Mouse (Mus musculus): ENCODE results near the gene N4bp2l2. TPM values are rescaled to one million over a fixed set of nuclear protein-coding genes. Genes with fewer than 3 reads are reported as not detected.
"Not testable (repeated sequence)": the region's sequence is repeated elsewhere in the genome, so short reads cannot be mapped to it uniquely, and the experiment has no call there.

The N4bp2l2 gene
- total RNA-seq, 2 experiments from 2014 or later, result 71.8 to 72.8 TPM

GRCm38 (mm10) chr5:150659425-150659824 is 6.6 kb downstream of the N4bp2l2 start:
- intact Hi-C loops (cut with DNase I); DNase-seq (ENCODE audit: low spot score in 2 of 2): not testable (repeated sequence)

- no peak for DNase-seq (ENCODE audit: low spot score in 2 of 2)
- intact Hi-C loops (cut with DNase I), result no loop called here
Measured at GRCm38 (mm10) chr5:150654548-150654947, 11.4 kb downstream of the N4bp2l2 start.

DNA sequence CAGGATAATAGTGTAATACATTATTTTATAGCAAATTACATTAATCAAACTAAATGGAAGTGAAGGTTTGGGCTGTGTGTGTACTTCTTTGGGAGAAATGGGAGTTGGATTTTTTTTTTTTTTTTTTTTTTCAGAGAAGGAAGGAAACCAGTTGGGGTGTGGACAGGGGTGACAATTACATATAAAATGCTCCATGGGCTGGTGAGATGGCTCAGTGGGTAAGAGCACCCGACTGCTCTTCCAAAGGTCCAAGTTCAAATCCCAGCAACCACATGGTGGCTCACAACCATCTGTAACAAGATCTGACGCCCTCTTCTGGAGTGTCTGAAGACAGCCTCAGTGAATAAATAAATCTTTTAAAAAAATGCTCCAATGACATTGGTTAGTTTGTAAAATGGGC is 13.4 kb downstream of the N4bp2l2 start:
- DNase-seq (ENCODE audit: low spot score in 2 of 2), result no peak
- intact Hi-C loops (cut with DNase I), result no loop called here

- DNase-seq (ENCODE audit: low spot score in 2 of 2), result no peak
- intact Hi-C loops (cut with DNase I), result no loop called here
Measured at GRCm38 (mm10) chr5:150644926-150645325, 21.1 kb downstream of the N4bp2l2 start.

- intact Hi-C loops (cut with DNase I); DNase-seq (ENCODE audit: low spot score in 2 of 2): not testable (repeated sequence)
Measured at GRCm38 (mm10) chr5:150643390-150643789, 22.6 kb downstream of the N4bp2l2 start.

- intact Hi-C loops (cut with DNase I), result no loop called here
- DNase-seq (ENCODE audit: low spot score in 2 of 2), result no peak
Measured at GRCm38 (mm10) chr5:150641440-150641839, 24.5 kb downstream of the N4bp2l2 start.

- DNase-seq (ENCODE audit: low spot score in 2 of 2), result no peak
- intact Hi-C loops (cut with DNase I), result no loop called here
Measured at GRCm38 (mm10) chr5:150629692-150630091, 36.3 kb downstream of the N4bp2l2 start.

DNA sequence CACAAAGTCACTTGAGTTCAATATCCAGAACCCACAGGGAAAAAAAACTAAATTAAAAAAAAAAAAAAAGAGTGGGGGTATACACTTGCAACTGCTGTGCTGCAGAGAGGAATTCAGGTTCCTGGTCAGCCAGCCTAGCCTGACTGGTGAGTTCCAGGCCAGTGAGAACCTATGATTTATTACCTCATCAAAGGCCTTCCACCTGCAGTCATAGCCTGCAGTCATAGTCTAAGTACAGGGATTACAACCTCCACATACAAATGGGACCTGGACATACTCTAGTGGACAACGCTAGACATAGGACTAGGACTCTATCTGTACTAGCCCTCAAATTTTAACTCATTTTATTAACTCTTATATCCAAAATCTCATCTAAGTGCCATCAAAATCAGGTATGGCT is 36.7 kb downstream of the N4bp2l2 start:
- DNase-seq (ENCODE audit: low spot score in 2 of 2), result no peak

GRCm38 (mm10) chr5:150625528-150625927 is 40.5 kb downstream of the N4bp2l2 start:
- intact Hi-C loops (cut with DNase I), result no loop called here
- DNase-seq (ENCODE audit: low spot score in 2 of 2), result no peak

More for the DNA sequence above, 36.7 kb downstream of the N4bp2l2 start:
- intact Hi-C loops (cut with DNase I), result no loop called here

DNA sequence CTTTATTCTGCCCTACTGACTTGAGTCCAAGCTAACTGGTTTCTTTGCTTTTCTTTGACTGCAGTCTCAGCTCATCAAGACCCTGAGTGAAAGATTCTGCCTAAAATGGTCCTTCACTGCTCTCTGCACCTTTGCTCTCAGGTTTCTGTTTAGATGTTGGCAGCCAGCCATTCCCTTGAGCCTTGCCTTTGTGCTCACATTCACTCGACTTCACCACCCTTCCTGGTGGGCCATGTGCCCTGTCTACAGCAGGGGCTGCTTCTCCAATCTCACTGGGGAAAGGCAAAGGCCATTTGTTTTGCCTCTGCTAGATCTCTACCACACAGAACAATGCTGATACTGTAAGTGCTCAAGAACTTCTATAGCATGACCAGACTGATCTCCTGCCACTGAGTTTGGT is 43.2 kb downstream of the N4bp2l2 start:
- DNase-seq (ENCODE audit: low spot score in 2 of 2), result no peak
- intact Hi-C loops (cut with DNase I), result no loop called here

DNA sequence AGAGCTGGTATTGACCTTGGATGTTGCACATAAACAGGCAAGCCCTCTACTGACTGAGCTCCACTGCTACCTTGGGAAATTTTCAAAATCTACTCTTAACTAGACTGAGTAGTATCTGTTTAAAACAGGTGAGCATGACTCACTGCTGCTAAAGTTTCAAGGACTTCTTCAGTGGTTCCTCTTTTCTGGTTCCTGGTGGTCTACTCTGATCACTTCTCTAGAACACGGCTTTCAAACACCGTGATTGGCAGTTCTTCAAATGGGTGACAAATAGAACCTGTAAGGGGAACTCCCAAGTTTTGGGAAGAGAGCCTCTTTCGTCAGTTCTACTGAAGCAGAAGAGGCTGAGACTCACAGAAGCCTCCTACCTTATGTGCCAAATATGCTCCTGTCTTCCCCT is 44.4 kb downstream of the N4bp2l2 start:
- intact Hi-C loops (cut with DNase I), result no loop called here
- no peak for DNase-seq (ENCODE audit: low spot score in 2 of 2)

DNA sequence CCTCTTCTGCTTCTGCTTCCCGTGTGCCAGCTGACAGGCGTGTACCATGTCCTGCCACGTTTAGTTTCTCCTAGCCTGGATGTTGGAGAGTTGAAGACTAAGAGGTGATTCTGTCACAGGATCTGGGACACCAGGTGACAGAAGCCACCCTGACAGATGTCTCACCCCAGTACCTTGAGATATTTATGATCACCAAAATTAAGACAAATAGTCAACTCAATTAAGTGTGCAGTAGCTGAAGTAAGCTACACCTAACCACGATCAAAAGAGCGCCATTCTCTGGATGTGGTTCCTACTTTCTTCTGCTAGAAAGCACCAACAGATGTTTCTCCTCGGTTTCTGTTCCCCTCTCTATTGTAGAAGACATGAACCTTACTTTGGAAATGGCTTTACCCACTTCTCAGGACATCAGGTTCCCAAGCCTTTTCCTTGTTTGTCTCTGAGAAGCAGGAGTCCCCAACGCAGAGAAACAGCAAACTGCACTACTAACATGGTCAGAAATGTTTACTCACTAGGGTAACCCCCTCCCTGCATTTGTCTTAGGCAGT is 45.3 kb downstream of the N4bp2l2 start:
- intact Hi-C loops (cut with DNase I), result no loop called here
- no peak for DNase-seq (ENCODE audit: low spot score in 2 of 2)

DNA sequence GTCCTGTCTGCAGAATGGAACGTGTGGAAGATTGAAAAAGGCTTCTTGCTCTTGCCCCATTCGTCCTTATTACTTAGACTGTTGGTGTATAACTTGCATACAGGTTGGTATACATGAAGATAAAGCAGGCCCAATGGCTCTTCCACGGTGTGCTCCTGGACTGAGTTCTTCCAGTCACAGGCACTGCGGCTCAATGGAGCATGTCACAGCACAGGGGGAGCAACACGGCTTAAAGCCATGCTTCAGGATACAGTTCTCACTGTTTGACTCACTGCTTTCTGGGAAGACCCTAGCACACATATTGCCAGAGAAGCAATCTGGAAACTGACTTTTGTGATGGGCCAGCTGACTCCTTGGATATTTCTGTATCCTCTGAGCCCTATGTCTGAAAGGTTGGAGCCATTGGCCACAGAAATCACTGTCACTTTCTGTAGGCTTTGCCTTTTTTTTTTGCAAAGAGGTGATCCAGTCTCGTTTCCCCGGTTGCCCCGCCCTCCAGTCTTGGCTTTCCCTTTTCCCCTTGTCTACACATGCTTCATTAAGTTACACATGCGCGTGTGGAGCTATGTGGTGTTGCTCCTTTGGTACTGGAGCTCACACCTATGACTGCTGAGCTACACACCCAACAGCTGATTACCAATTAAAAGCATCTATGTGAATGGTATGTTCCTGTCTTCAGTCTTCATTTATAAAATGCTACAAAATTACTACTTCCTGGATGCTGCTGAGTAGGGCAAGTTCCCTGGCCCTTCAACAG is 47.2 kb downstream of the N4bp2l2 start:
- no peak for DNase-seq (ENCODE audit: low spot score in 2 of 2)
- intact Hi-C loops (cut with DNase I), result no loop called here

DNA sequence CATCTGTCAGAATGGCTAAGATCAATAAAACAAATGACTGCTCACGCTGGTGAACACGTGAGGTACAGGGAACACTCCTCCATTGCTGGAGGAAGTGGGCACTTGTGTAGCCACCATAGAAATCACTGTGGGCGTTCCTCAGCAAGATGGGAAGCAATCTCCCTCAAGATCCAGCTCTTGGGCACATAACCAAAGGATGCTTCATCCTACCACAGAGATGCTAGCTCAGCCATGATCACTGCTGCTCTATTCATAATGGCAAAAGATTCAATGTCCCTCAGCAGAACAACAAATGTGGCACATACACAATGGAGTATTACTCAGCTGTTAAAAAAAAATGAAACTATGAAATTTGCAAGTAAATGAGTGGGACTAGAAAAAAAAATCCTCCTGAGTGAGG is 49.3 kb downstream of the N4bp2l2 start:
- intact Hi-C loops (cut with DNase I), result no loop called here
- no peak for DNase-seq (ENCODE audit: low spot score in 2 of 2)

DNA sequence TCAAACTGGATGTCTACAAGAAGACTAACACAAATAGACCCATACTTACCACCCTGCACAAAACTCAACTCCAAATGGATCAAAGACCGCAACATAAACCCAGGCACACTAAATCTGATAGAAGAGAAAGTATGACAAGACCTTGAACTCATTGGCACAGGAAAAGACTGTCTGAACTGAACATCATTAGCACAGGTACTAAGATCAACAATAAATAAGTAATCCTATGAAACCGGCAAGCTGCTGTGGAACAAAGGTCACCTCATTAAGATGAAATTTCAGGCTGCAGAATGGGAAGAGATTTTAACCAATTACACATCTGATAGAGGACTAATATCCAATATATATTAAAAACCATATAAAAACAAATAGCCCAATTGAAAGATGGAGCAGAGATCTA is 49.8 kb downstream of the N4bp2l2 start:
- no peak for DNase-seq (ENCODE audit: low spot score in 2 of 2)
- intact Hi-C loops (cut with DNase I), result no loop called here

- intact Hi-C loops (cut with DNase I), result no loop called here
Measured at GRCm38 (mm10) chr5:150614054-150614453, 51.9 kb downstream of the N4bp2l2 start.

DNA sequence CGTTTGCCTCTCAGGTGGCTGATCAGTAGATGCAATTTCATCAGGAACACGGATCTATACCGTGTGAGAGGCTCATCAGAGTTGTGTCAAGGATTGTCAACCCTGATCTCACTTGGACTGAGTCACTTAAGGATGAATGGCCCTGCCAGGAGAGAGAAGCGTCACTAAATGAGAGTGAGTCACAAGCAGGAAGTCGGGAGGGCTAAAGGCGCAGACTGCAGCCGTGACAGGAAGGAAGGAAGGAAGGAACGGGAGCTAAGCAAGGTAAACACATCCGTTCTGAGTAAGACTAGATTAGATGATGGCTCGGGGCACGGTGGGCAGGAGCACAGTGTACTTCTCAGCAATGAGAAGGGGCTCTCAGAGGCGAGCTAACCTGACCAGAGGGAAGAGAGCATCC is 54.3 kb downstream of the N4bp2l2 start:
- no peak for DNase-seq (ENCODE audit: low spot score in 2 of 2)
- intact Hi-C loops (cut with DNase I), result no loop called here

More at GRCm38 (mm10) chr5:150614054-150614453, 51.9 kb downstream of the N4bp2l2 start:
- DNase-seq (ENCODE audit: low spot score in 2 of 2), result no peak

- DNase-seq (ENCODE audit: low spot score in 2 of 2), result no peak
- intact Hi-C loops (cut with DNase I), result no loop called here
Measured at GRCm38 (mm10) chr5:150611136-150611535, 54.8 kb downstream of the N4bp2l2 start.

DNA sequence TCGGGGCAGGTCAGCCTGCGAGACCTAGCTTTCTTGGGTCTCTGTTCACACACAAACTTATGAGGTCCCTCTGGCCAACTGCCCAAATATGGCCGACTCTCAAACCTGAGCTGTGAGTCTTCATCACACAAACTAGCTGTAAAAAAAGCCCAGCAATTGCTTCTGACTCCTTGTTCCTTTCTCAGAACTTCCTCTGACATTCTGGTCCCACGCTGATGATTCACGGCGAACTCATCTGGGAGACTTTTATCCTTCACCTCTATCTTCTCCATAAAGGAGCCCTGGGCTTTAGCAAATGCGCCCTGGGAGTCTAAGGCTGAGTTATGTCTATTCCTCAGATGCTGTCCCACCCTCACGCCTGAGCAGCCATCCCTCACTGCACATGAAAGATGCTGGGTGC is 58.4 kb downstream of the N4bp2l2 start:
- intact Hi-C loops (cut with DNase I), result no loop called here
- DNase-seq (ENCODE audit: low spot score in 2 of 2), result no peak

- intact Hi-C loops (cut with DNase I), result no loop called here
- no peak for DNase-seq (ENCODE audit: low spot score in 2 of 2)
Measured at GRCm38 (mm10) chr5:150606131-150606530, 59.9 kb downstream of the N4bp2l2 start.

Measured in left cerebral cortex, postnatal 14 days (tissue).